Mouse (Mus musculus) C3H10T1/2 (cell line): ENCODE results near the gene Rnf31. TPM values are rescaled to one million over a fixed set of nuclear protein-coding genes. Genes with fewer than 3 reads are reported as not detected.

Experiments used
- polyA plus RNA-seq, 2 experiments: library from polyadenylated mRNA; unstranded; fragments of >200 nt; fragmentation: generic; extraction: Trizol; gene quantifications; one replicate each; pipeline ENCODE4 v1.2.1; 2012; ENCODE audit warnings: missing spikeins in 2 of 2

Rnf31 gene
- polyA plus RNA-seq: 10 to 100 TPM; 18.0 to 18.4 TPM

GRCm38 (mm10) chr14:55591331-55591891 is at the start of gene Rnf31:
Gene Rnf31 (plus strand): TSS chr14:55591708.

GRCm38 (mm10) chr14:55559799-55560201 is 31.7 kb upstream of the Rnf31 start, which contains the start of gene Dcaf11:
Gene Dcaf11 (plus strand): TSS chr14:55560006.

DNA sequence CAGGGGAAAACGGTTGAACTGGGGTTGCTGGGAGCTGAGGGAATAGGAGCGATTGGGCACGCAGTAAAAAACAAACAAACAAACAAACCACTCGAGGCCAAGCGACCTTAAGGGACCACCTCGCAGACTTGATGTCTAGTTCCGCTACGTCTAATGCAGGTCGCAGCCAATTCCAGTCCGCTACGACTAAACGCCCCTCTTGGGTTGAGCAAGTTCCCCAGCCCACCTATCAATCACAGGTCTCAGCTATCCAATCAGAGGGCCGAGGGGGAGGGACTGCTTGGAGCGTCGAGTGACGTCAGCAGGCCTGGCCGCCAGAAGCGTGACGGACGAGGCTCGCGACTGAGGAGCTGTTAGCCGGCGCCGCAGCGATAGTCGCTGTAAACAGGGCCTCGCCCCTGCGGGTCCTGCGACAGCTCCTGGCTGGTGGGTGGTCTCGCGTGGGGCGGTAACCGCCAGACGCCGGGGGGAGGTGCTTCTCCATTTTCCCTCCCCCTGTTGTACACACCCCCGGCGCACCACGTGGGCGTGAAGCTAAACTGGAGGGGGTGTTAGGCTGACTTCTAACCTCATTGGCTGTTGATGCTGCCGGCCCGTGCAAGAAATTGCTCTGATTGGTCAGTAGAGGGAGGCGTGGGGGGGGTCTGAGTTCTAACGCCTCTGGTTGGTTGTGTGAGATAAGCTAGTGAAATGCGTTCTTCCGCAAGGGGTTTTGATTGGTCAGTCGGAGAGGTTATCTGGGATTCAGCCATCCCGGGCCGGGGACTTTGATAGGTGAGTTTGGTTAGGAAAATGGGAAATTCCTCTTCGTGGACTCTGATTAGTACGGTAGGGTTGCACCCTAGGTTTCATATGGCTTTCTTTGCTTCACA is 31.1 kb upstream of the Rnf31 start, which contains the start of gene A730061H03Rik:
A730061H03Rik (minus strand) TSS at position 205 of the 872 bp plus-strand sequence.

GRCm38 (mm10) chr14:55575302-55575701 is 16.2 kb upstream of the Rnf31 start, which contains the start of gene Fitm1:
Gene Fitm1 (plus strand): TSS chr14:55575617.

GRCm38 (mm10) chr14:55577871-55578667 is 13.4 kb upstream of the Rnf31 start, which contains the start of gene Psme1:
Gene Psme1 (plus strand): TSS chr14:55578123.

GRCm38 (mm10) chr14:55584702-55585565 is 6.6 kb upstream of the Rnf31 start, which contains the start of gene Emc9:
Gene Emc9 (minus strand): TSS chr14:55585302.

DNA sequence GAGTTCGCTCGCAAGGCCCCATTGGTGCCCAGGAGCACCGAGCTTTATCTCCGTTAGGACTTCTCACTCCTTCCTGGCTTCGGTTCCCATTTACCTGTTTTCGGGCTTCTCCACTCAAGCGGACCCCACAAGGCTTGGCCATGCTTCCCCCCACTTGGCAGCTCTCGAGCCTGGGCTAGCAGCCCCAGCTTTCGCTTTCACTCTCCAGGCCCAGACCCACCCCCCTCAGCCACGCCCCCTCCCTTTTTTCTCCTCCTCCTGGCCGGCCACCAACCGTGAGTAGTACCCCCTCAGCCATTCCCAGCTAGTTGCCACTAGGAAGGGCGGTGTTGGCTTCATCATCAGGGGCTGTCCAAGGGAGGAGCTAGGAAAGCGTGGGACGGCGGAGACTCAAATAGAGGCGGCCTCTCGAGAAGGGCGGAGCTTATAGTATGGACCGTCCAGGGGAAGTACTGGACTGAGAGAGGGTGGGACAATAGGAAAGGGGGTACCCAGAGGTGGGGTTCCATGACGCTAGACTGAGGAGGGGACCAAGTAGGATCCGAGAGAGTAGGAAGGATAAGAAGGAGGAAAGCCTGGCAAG is 669 bp upstream of the Rnf31 start, which contains the start of gene Psme2:
Psme2 (minus strand) TSS at position 366 of the 583 bp plus-strand sequence.

GRCm38 (mm10) chr14:55603271-55603632 is 11.7 kb downstream of the Rnf31 start, which contains the start of gene Irf9:
Gene Irf9 (plus strand): TSS chr14:55603571.

DNA sequence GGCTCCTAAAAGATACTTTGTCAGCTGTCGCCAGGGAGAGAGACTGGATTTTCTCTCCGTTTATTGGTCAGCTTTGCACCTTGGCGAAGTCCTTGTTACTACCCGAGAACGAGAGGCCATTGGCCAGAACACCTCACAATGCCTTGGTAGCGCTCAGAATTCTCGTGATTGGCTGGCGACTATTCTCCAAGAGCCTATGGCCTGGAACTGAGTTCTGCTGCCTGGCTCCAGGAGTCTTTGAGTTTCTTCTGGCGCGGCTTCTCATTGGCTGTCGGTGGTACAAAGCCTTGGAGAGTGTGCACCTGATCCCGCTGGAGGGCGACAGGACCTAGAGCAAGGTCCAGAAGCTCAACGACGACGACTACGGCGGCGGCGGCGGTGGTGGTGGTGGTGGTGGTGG is 26.3 kb downstream of the Rnf31 start, which contains the start of gene Rec8:
Rec8 (plus strand) TSS at position 216 of the 400 bp plus-strand sequence.

GRCm38 (mm10) chr14:55635523-55636007 is 44.1 kb downstream of the Rnf31 start, which contains the start of gene Ipo4:
Gene Ipo4 (minus strand): TSS chr14:55635957.

GRCm38 (mm10) chr14:55637795-55638194 is 46.3 kb downstream of the Rnf31 start, which contains the start of gene Gm49378:
Gene Gm49378 (minus strand): TSS chr14:55637895.

GRCm38 (mm10) chr14:55643060-55643907 is 51.8 kb downstream of the Rnf31 start, which contains the start of gene Tm9sf1:
Gene Tm9sf1 (minus strand): TSS chr14:55643806.

DNA sequence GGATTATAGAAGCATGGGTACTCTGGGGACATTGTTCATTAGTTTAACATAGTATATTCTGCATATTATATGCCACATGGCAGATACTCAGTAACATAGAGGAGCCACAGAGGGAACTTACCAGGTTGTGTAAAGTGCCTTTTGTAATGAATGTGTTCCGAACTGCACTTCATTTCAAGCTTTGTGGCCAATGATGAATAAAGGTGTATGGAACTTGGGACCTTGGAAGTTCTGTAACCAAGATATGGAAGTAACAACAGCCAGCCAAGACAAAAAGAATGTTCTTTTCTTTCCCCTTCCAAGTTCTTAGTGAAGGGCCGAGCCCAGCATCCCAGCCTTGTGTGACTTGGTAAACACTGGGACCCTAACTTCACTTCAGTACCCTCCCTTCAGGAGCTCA is 58.4 kb downstream of the Rnf31 start, which contains the start of gene Tssk4:
Tssk4 (plus strand) TSS at position 301 of the 400 bp plus-strand sequence.

Other genes starting within 250 kb of the Rnf31 start
- gene Dhrs4, start 113.0 kb upstream of the Rnf31 start, polyA plus RNA-seq: 10 to 100 TPM; 26.9 to 60.5 TPM
- gene Carmil3, start 101.1 kb upstream of the Rnf31 start, polyA plus RNA-seq: under 1 TPM; 0.02 to 0.26 TPM
- gene Cpne6, start 81.3 kb upstream of the Rnf31 start, polyA plus RNA-seq: not detected
- gene Nrl, start 66.7 kb upstream of the Rnf31 start, polyA plus RNA-seq: under 1 TPM in 1 of 2 experiments, not detected in 1; 0.01 TPM
- 10 to 100 TPM; 43.7 to 67.2 TPM for gene Pck2, start 51.4 kb upstream of the Rnf31 start, polyA plus RNA-seq
- gene Dcaf11, start 31.7 kb upstream of the Rnf31 start, polyA plus RNA-seq: 10 to 100 TPM; 16.2 to 34.9 TPM
- gene A730061H03Rik, start 31.3 kb upstream of the Rnf31 start, polyA plus RNA-seq: under 1 TPM; 0.21 to 0.70 TPM
- not detected for gene Fitm1, start 16.1 kb upstream of the Rnf31 start, polyA plus RNA-seq
- 100 to 1,000 TPM; 148 to 216 TPM for gene Psme1, start 13.6 kb upstream of the Rnf31 start, polyA plus RNA-seq
- 10 to 100 TPM in 1 of 2 experiments, 1 to 10 TPM in 1; 6.1 to 11.5 TPM for gene Emc9, start 6.4 kb upstream of the Rnf31 start, polyA plus RNA-seq
- 100 to 1,000 TPM; 139 to 336 TPM for gene Psme2, start 595 bp upstream of the Rnf31 start, polyA plus RNA-seq
- gene Irf9, start 11.9 kb downstream of the Rnf31 start, polyA plus RNA-seq: 10 to 100 TPM in 1 of 2 experiments, 1 to 10 TPM in 1; 1.0 to 22.0 TPM
- gene Rec8, start 26.3 kb downstream of the Rnf31 start, polyA plus RNA-seq: not detected
- 100 to 1,000 TPM in 1 of 2 experiments, 10 to 100 TPM in 1; 83.9 to 139 TPM for gene Ipo4, start 44.2 kb downstream of the Rnf31 start, polyA plus RNA-seq
- gene Gm49378, start 46.2 kb downstream of the Rnf31 start, polyA plus RNA-seq: under 1 TPM; 0.04 to 0.05 TPM
- 10 to 100 TPM; 25.9 to 65.1 TPM for gene Tm9sf1, start 52.1 kb downstream of the Rnf31 start, polyA plus RNA-seq
- gene Tssk4, start 58.5 kb downstream of the Rnf31 start, polyA plus RNA-seq: 1 to 10 TPM in 1 of 2 experiments, under 1 TPM in 1; 0.29 to 1.1 TPM
- gene Mdp1, start 68.8 kb downstream of the Rnf31 start, polyA plus RNA-seq: 10 to 100 TPM in 1 of 2 experiments, 1 to 10 TPM in 1; 9.1 to 23.8 TPM
- gene Gmpr2, start 80.2 kb downstream of the Rnf31 start, polyA plus RNA-seq: 10 to 100 TPM in 1 of 2 experiments, 1 to 10 TPM in 1; 5.5 to 13.1 TPM
- gene Nedd8, start 80.4 kb downstream of the Rnf31 start, polyA plus RNA-seq: 100 to 1,000 TPM; 239 to 456 TPM
- gene Tinf2, start 90.1 kb downstream of the Rnf31 start, polyA plus RNA-seq: 10 to 100 TPM in 1 of 2 experiments, 1 to 10 TPM in 1; 9.3 to 11.8 TPM
- gene Tgm1, start 122.2 kb downstream of the Rnf31 start, polyA plus RNA-seq: under 1 TPM; 0.01 to 0.08 TPM
- 10 to 100 TPM in 1 of 2 experiments, 1 to 10 TPM in 1; 8.2 to 12.8 TPM for gene Rabggta, start 130.6 kb downstream of the Rnf31 start, polyA plus RNA-seq
- 10 to 100 TPM; 46.0 to 89.8 TPM for gene Dhrs1, start 154.0 kb downstream of the Rnf31 start, polyA plus RNA-seq
- gene Nop9, start 154.0 kb downstream of the Rnf31 start, polyA plus RNA-seq: 10 to 100 TPM; 15.2 to 35.9 TPM
- gene Cideb, start 166.8 kb downstream of the Rnf31 start, polyA plus RNA-seq: 1 to 10 TPM in 1 of 2 experiments, under 1 TPM in 1; 0.11 to 3.7 TPM
- gene Ltb4r2, start 169.7 kb downstream of the Rnf31 start, polyA plus RNA-seq: under 1 TPM; 0.02 to 0.05 TPM
- gene Ltb4r1, start 174.3 kb downstream of the Rnf31 start, polyA plus RNA-seq: under 1 TPM in 1 of 2 experiments, not detected in 1; 0.04 TPM
- gene Adcy4, start 192.4 kb downstream of the Rnf31 start, polyA plus RNA-seq: not detected
- gene Ripk3, start 197.2 kb downstream of the Rnf31 start, polyA plus RNA-seq: 1 to 10 TPM; 3.8 to 4.1 TPM
- 10 to 100 TPM in 1 of 2 experiments, 1 to 10 TPM in 1; 2.5 to 19.8 TPM for gene Nfatc4, start 231.4 kb downstream of the Rnf31 start, polyA plus RNA-seq